Mouse (Mus musculus): ENCODE measurements at regions not wholly inside any gene's neighbourhood (a gene's known extent, or its start where the extent isn't known, plus 50 kb on each side); places are given as distances from the start of the nearest gene placed in this dataset.

GRCm38 (mm10) chr11:112720652-112721051 is 61.4 kb upstream of the Sox9 start:
- DNase-seq (ENCODE audit: low read depth, low spot score): no peak

DNA sequence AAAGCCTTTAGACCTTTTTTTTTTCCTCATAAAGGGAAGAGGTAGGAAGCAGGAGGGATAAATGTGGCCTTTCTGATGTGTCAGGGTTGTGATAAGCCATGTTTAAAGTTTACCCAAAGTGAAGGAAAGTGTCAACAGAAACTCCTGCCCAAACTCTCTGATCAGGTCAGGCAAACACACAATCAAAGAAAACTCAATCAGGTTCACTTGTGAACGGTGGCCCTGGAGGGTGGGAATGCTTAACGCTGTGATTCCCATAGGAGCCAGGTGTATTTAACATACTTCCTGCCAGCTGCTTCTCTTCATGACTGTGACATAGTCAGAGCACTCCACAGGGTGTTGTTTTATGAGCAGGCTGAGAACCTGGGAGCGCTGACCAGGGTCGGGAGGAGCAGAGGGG is 59.1 kb upstream of the Sox9 start:
- no peak for DNase-seq (ENCODE audit: low read depth, low spot score)

GRCm38 (mm10) chr11:112728154-112728952 is 53.7 kb upstream of the Sox9 start:
- no peak for DNase-seq (ENCODE audit: low read depth, low spot score)

All from brain, embryonic 18.5 days (tissue).